9 mouse cellular contexts compared by ENCODE assay signal in the genomic region with DNA sequence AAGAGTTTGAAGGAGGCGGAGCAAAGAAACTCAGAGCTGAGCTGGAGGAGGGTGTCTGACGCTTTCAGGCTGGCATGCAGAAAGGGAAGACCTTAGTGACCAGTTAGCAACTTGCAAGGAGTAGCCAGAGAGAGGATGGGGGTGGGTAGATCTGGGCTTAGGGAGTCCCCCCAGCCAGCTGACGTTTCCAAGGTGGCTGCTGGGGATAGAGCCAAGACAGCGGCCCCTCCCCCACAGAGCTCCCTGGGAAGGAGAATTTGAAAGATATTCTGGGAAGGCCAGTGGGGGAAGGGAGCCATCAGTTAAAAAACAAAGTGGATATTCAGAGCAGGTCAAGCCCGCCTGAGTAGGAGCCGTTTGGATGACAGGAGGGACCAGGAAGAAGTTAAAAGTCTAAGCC. TPM values are rescaled to one million over a fixed set of nuclear protein-coding genes. Genes with fewer than 3 reads are reported as not detected.
DNase-seq lines count a peak whose midpoint lies in the region; ATAC-seq and TF ChIP-seq lines count a peak whose summit lies in the region.
"Had no signal": no experiment of that assay in that cellular context is flagged by ENCODE, and none has a peak within 500 bp of the region (broad histone marks: within the 10 kb centered on the region; RNA-seq: fewer than 3 reads in every experiment).

No protein-coding gene starts in this region.

- 5% methylated on average over 6 of the region's 6 CpGs for WGBS in lung, embryonic 14.5 days
- 11% methylated on average over 6 of the region's 6 CpGs for WGBS in forebrain, embryonic 15.5 days
- 11% methylated on average over 6 of the region's 6 CpGs for WGBS in lung, embryonic 16.5 days

- H3K4me2 ChIP-seq in lung, embryonic 14.5 days = peak overlapping the region; percentile 45
- no peak overlapping the region for H3K4me2 ChIP-seq in forebrain, embryonic 15.5 days (replicated peaks)
- H3K4me2 ChIP-seq in lung, embryonic 16.5 days (ENCODE audit: low read depth, low read length) = peak overlapping the region; percentile 40

- peak; percentile 91 for DNase-seq in lung, embryonic 14.5 days
- DNase-seq in lung, postnatal 25 days (ENCODE audit: low spot score) = no peak
- DNase-seq in heart, postnatal 10 days = peak; percentile 83 to 86
- peak; percentile 72 to 83 for DNase-seq in layer of hippocampus, adult 2 months (ENCODE audit: low spot score in 2 of 2)
- DNase-seq in right cerebral cortex, adult 18-20 months = peak; percentile 72
- DNase-seq in thymus, postnatal 25 days = no peak

- no peak for TF ChIP-seq CTCF in lung, embryonic 14.5 days (IDR thresholded peaks at IDR 0.05; ENCODE audit: low read depth)
- no peak for TF ChIP-seq CTCF in layer of hippocampus, adult 2 months (conservative IDR thresholded peaks at IDR 0.05)

- peaks cover 33% of the 10 kb centered on the region for H3K4me1 ChIP-seq in lung, embryonic 14.5 days (ENCODE audit: insufficient read depth)
- H3K4me1 ChIP-seq in forebrain, embryonic 15.5 days = peaks cover 26% of the 10 kb centered on the region
- peaks cover 24% of the 10 kb centered on the region for H3K4me1 ChIP-seq in lung, embryonic 16.5 days (replicated peaks; ENCODE audit: control insufficient read depth, insufficient read depth, low read length)

- peak; percentile 76 for ATAC-seq in lung, embryonic 14.5 days (ENCODE audit: insufficient read depth)
- ATAC-seq in forebrain, embryonic 15.5 days (replicated peaks) = no peak
- ATAC-seq in lung, embryonic 16.5 days (ENCODE audit: low read depth) = peak; percentile 81; the same call in 1 of the 2 replicates

- H3K27me3 ChIP-seq in lung, embryonic 14.5 days (ENCODE audit: insufficient read depth, low read length) = peaks cover 10% of the 10 kb centered on the region; the same call in 1 of the 2 replicates
- H3K27me3 ChIP-seq in forebrain, embryonic 15.5 days = no peaks in the 10 kb centered on the region
- peaks cover 2% of the 10 kb centered on the region; the same call in 1 of the 2 replicates for H3K27me3 ChIP-seq in lung, embryonic 16.5 days (ENCODE audit: control insufficient read depth, insufficient read depth, low read depth, low read length)

- intact Hi-C loops in heart, postnatal 10 days (cut with DNase I) = no loop called here

- peak overlapping the region; percentile 86 for H3K27ac ChIP-seq in lung, embryonic 14.5 days (ENCODE audit: low read depth)
- H3K27ac ChIP-seq in forebrain, embryonic 15.5 days (replicated peaks) = peak overlapping the region; percentile 11
- H3K27ac ChIP-seq in layer of hippocampus, adult 2 months = peak overlapping the region; percentile 78
- H3K27ac ChIP-seq in lung, embryonic 16.5 days (ENCODE audit: low read length) = peak overlapping the region; percentile 73

- no peaks in the 10 kb centered on the region; the same call in 1 of the 2 replicates for H3K36me3 ChIP-seq in lung, embryonic 14.5 days (ENCODE audit: insufficient read depth)
- H3K36me3 ChIP-seq in forebrain, embryonic 15.5 days = no peaks in the 10 kb centered on the region; the same call in 1 of the 2 replicates
- H3K36me3 ChIP-seq in lung, embryonic 16.5 days (ENCODE audit: control insufficient read depth, insufficient read depth, low read length) = no peaks in the 10 kb centered on the region

- no peaks in the 10 kb centered on the region for H3K9me3 ChIP-seq in lung, embryonic 14.5 days (ENCODE audit: low read depth, low read length)
- no peaks in the 10 kb centered on the region for H3K9me3 ChIP-seq in forebrain, embryonic 15.5 days
- no peaks in the 10 kb centered on the region for H3K9me3 ChIP-seq in lung, embryonic 16.5 days (ENCODE audit: control insufficient read depth, low read length)

- H3K4me3 ChIP-seq in lung, embryonic 14.5 days (ENCODE audit: low read depth, low read length) = no peak overlapping the region
- H3K4me3 ChIP-seq in forebrain, embryonic 15.5 days = no peak overlapping the region
- peak overlapping the region; percentile 24; the same call in 1 of the 2 replicates for H3K4me3 ChIP-seq in layer of hippocampus, adult 2 months
- H3K4me3 ChIP-seq in lung, embryonic 16.5 days (ENCODE audit: low read length) = no peak overlapping the region

- peak overlapping the region; percentile 3; the same call in 1 of the 2 replicates for H3K9ac ChIP-seq in lung, embryonic 14.5 days
- no peak overlapping the region for H3K9ac ChIP-seq in forebrain, embryonic 15.5 days (replicated peaks)
- H3K9ac ChIP-seq in lung, embryonic 16.5 days (ENCODE audit: low read length) = peak overlapping the region; percentile 44

RNA-seq across cellular contexts. Expression of a gene that starts 5.6 kb away (rescaled TPM):
- polyA plus RNA-seq in lung, embryonic 14.5 days (2014; fragmentation: Nextera tagmentation; extraction: Ambion mirVana) = 6.9 and 9.8 TPM in 2 replicates
- polyA plus RNA-seq in forebrain, embryonic 15.5 days (2015; fragmentation: Nextera tagmentation; extraction: Ambion mirVana) = 22.2 and 25.9 TPM in 2 replicates
- 10 to 100 TPM; 29.9 to 36.5 TPM for total RNA-seq in heart, postnatal 10 days (2021)
- total RNA-seq in layer of hippocampus, adult 2 months (2021) = 100 to 1,000 TPM; 391 to 411 TPM
- 10.5 and 12.7 TPM in 2 replicates for polyA plus RNA-seq in lung, embryonic 16.5 days (2015; fragmentation: Nextera tagmentation; extraction: Ambion mirVana)

RNA-seq across cellular contexts. Expression of a gene that starts 17.6 kb away (rescaled TPM):
- not detected in 2 replicates for polyA plus RNA-seq in lung, embryonic 14.5 days (2014; fragmentation: Nextera tagmentation; extraction: Ambion mirVana)
- not detected in 2 replicates for polyA plus RNA-seq in forebrain, embryonic 15.5 days (2015; fragmentation: Nextera tagmentation; extraction: Ambion mirVana)
- total RNA-seq in heart, postnatal 10 days (2021) = not detected
- not detected for total RNA-seq in layer of hippocampus, adult 2 months (2021)
- polyA plus RNA-seq in lung, embryonic 16.5 days (2015; fragmentation: Nextera tagmentation; extraction: Ambion mirVana) = 0.15 TPM in 1 of 2 replicates, not detected in the other
- total RNA-seq: hematopoietic stem cell, adult 5-6 weeks had no signal

RNA-seq across cellular contexts. Expression of a gene that starts 19.9 kb away (rescaled TPM):
- 178 and 202 TPM in 2 replicates for polyA plus RNA-seq in lung, embryonic 14.5 days (2014; fragmentation: Nextera tagmentation; extraction: Ambion mirVana)
- polyA plus RNA-seq in forebrain, embryonic 15.5 days (2015; fragmentation: Nextera tagmentation; extraction: Ambion mirVana) = 112 and 115 TPM in 2 replicates
- total RNA-seq in heart, postnatal 10 days (2021) = 10 to 100 TPM; 32.5 to 45.2 TPM
- total RNA-seq in layer of hippocampus, adult 2 months (2021) = 10 to 100 TPM; 28.5 to 32.3 TPM
- 141 and 154 TPM in 2 replicates for polyA plus RNA-seq in lung, embryonic 16.5 days (2015; fragmentation: Nextera tagmentation; extraction: Ambion mirVana)

RNA-seq across cellular contexts. Expression of a gene that starts 20.0 kb away (rescaled TPM):
- polyA plus RNA-seq in lung, embryonic 14.5 days (2014; fragmentation: Nextera tagmentation; extraction: Ambion mirVana) = 27.1 and 33.6 TPM in 2 replicates
- polyA plus RNA-seq in forebrain, embryonic 15.5 days (2015; fragmentation: Nextera tagmentation; extraction: Ambion mirVana) = 26.3 and 27.2 TPM in 2 replicates
- 1 to 10 TPM; 5.9 to 6.8 TPM for total RNA-seq in heart, postnatal 10 days (2021)
- total RNA-seq in layer of hippocampus, adult 2 months (2021) = 10 to 100 TPM; 12.0 to 14.3 TPM
- 26.2 and 29.2 TPM in 2 replicates for polyA plus RNA-seq in lung, embryonic 16.5 days (2015; fragmentation: Nextera tagmentation; extraction: Ambion mirVana)

RNA-seq across cellular contexts. Expression of a gene that starts 21.7 kb away (rescaled TPM):
- 18.0 and 18.3 TPM in 2 replicates for polyA plus RNA-seq in lung, embryonic 14.5 days (2014; fragmentation: Nextera tagmentation; extraction: Ambion mirVana)
- 22.9 and 25.2 TPM in 2 replicates for polyA plus RNA-seq in forebrain, embryonic 15.5 days (2015; fragmentation: Nextera tagmentation; extraction: Ambion mirVana)
- 1 to 10 TPM; 4.3 to 4.7 TPM for total RNA-seq in heart, postnatal 10 days (2021)
- total RNA-seq in layer of hippocampus, adult 2 months (2021) = 10 to 100 TPM; 15.1 to 15.6 TPM
- polyA plus RNA-seq in lung, embryonic 16.5 days (2015; fragmentation: Nextera tagmentation; extraction: Ambion mirVana) = 15.2 and 19.2 TPM in 2 replicates
- total RNA-seq: hematopoietic stem cell, adult 5-6 weeks had no signal

Comparison
In these comparisons a context has a peak if more than half of its experiments do, and no peak if none do; other contexts are left out.
1. DNase-seq: peak in lung, embryonic 14.5 days (single experiment), heart, postnatal 10 days (2 of 2), layer of hippocampus, adult 2 months (2 of 2) and right cerebral cortex, adult 18-20 months (single experiment); none in lung, postnatal 25 days (single experiment) and thymus, postnatal 25 days (single experiment).
2. H3K27ac ChIP-seq: peak in every context shown above with its lines; median percentile 86 in lung, embryonic 14.5 days; 78 in layer of hippocampus, adult 2 months; 73 in lung, embryonic 16.5 days; 11 in forebrain, embryonic 15.5 days.